Mouse (Mus musculus) liver, adult 2 months (tissue): ENCODE measurements around the gene Abhd6. TPM values are rescaled to one million over a fixed set of nuclear protein-coding genes. Genes with fewer than 3 reads are reported as not detected.

Experiments
- DNase-seq: peaks from one replicate; pipeline ENCODE4 v3.0.0-alpha.2; 2011; ENCODE audit warnings: low read depth, low spot score; ENCODE audit errors: extremely low read depth
- H3K27ac ChIP-seq: fragments of 200-500 bp; replicated peaks from 2 replicates; pipeline ENCODE4 v1.5.1; 2012; ENCODE audit warnings: low read depth, mild to moderate bottlenecking, control low read depth, inconsistent platforms, low read length; ENCODE audit not compliant: insufficient read depth
- H3K27me3 ChIP-seq: fragments of 200-500 bp; 2 replicates; pipeline ENCODE4 v1.6.1; 2012; ENCODE audit warnings: mild to moderate bottlenecking, moderate library complexity, low read length, inconsistent platforms; ENCODE audit not compliant: control insufficient read depth, insufficient read depth
- H3K36me3 ChIP-seq: fragments of 200-500 bp; 2 replicates; pipeline ENCODE4 v1.6.1; 2012; ENCODE audit warnings: low read length, inconsistent platforms; ENCODE audit not compliant: control insufficient read depth, insufficient read depth
- H3K4me1 ChIP-seq: fragments of 200-500 bp; 2 replicates; pipeline ENCODE4 v1.6.1; 2011; ENCODE audit warnings: low read length; ENCODE audit not compliant: control insufficient read depth, insufficient read depth
- H3K4me3 ChIP-seq: fragments of 200-500 bp; 2 replicates; pipeline ENCODE4 v1.5.1; 2011; ENCODE audit warnings: low read depth, mild to moderate bottlenecking, control low read depth, low read length, moderate library complexity; ENCODE audit not compliant: insufficient read depth
- H3K79me2 ChIP-seq: fragments of 200-500 bp; 2 replicates; pipeline ENCODE4 v1.6.1; 2012; ENCODE audit warnings: inconsistent platforms, mild to moderate bottlenecking, low read length, moderate library complexity; ENCODE audit not compliant: control insufficient read depth, insufficient read depth
- H3K9ac ChIP-seq: fragments of 200-500 bp; 2 replicates; pipeline ENCODE4 v1.6.1; 2012; ENCODE audit warnings: low read depth, mild to moderate bottlenecking, control low read depth, inconsistent platforms, low read length
- CTCF ChIP-seq: fragments of 200-500 bp; IDR thresholded peaks from 2 replicates; pipeline ENCODE4 v1.5.1; 2011; ENCODE audit warnings: low read depth, low read length, control low read depth
- POLR2A ChIP-seq: fragments of 200-500 bp; IDR thresholded peaks from 2 replicates; pipeline ENCODE4 v1.6.1; 2011; ENCODE audit warnings: low read length, control low read depth; ENCODE audit not compliant: insufficient read depth; ENCODE audit errors: extremely low read depth
- WGBS: fragments of 180-500 bp; shearing (Covaris S2); methylation state at CpG from one replicate; pipeline ENCODE4 v1.1.7; 2018; 5-methylcytosine and 5-hydroxymethylcytosine counted together
- polyA plus RNA-seq: library from polyadenylated mRNA; depleted of rRNA; stranded (reverse); fragments of >200 nt; gene quantifications from 2 replicates; pipeline ENCODE4 v1.2.3, GENCODE M21; 2012
- total RNA-seq: library from RNA; depleted of rRNA; stranded (reverse); fragments of >200 nt; gene quantifications from 2 replicates; pipeline ENCODE4 v1.2.3, GENCODE M21; 2014

The Abhd6 gene
- total and polyA plus RNA-seq, 2 experiments = 29.2 to 39.6 TPM

DNA sequence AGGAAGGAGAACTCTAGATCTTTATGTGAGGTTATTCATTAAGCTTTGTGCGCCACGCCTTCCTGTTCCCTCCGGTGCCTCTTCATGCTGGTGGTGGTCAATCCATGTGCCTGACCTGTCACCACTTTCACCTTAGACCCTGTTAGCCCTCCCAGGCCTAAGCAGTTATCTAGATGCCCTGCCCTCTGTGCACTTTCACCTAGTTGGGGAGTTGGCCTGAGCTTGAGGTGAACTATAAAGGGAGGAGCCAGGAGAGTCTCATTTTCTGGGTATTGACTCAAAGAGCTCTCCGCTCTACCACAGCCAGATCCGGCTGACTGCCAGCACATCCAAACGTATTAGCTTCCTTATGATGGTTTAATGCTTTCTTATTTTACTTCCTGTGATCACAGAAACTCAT lies 13.6 kb downstream of the Abhd6 start:
- H3K9ac ChIP-seq = no peak overlapping the region
- no peaks in the 10 kb centered on the region for H3K36me3 ChIP-seq
- TF ChIP-seq CTCF = no peak
- no peak for TF ChIP-seq POLR2A
- 17% methylated on average over 6 of the region's 6 CpGs for WGBS
- peak; percentile 98 for DNase-seq
- H3K27ac ChIP-seq = peak overlapping the region; percentile 97
- no peak overlapping the region for H3K4me3 ChIP-seq
- no peaks in the 10 kb centered on the region for H3K27me3 ChIP-seq
- peaks cover 14% of the 10 kb centered on the region for H3K4me1 ChIP-seq
- peaks cover 13% of the 10 kb centered on the region; the same call in 1 of the 2 replicates for H3K79me2 ChIP-seq

DNA sequence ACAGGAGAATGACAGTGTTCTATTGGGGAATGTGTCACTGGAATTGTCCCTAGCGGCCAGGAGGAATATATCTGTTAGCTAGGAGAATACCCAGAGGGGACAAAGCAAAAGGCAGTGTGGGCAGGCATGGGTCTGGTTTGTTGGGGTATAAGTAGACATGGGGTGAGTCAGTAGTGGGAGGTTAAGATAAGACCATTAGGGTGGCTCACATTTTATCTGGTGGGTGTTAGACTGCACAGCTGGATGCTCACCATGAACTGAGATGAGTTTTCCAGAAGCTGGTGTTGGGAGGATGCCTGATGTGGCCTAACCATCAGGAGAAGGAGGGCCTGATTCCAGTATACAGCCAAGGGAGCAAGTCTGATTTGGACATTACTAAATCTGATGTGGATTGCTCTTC lies 14.2 kb downstream of the Abhd6 start:
- 58% methylated on average over 1 of the region's 1 CpGs for WGBS
- Histone ChIP-seq H3K4me1 (peaks cover 14% of the 10 kb centered on the region), H3K79me2 (peaks cover 13% of the 10 kb centered on the region; the same call in 1 of the 2 replicates), H3K27ac (peak overlapping the region; percentile 64), H3K4me3 (no peak overlapping the region; the same call in 1 of the 2 replicates), H3K36me3 (no peaks in the 10 kb centered on the region), H3K9ac (peak overlapping the region; percentile 47; the same call in 1 of the 2 replicates), H3K27me3 (no peaks in the 10 kb centered on the region)
- TF ChIP-seq POLR2A (no peak), CTCF (no peak)
- no peak for DNase-seq

DNA sequence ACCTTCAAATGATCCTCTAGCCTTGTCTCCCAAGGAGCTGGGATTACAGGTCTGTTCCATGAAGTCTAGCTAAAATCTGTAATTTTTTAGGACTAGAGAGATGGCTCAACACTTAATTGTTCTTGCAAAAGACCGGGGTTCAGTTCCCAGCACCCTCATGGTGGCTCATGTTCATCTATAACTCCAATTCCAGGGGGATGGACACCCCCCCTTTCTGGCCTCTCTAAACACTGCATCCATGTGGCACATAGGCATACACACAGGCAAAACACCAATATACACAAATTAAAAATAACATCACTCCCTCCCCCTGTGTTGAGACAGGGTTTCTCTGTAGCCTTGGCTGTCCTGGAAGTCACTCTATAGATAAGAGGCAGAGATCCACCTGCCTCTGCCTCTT lies 17.3 kb downstream of the Abhd6 start:
- no peak overlapping the region for H3K4me3 ChIP-seq
- no peak overlapping the region for H3K9ac ChIP-seq
- H3K27ac ChIP-seq = no peak overlapping the region
- H3K79me2 ChIP-seq = peaks cover 16% of the 10 kb centered on the region; the same call in 1 of the 2 replicates
- 97% methylated on average over 1 of the region's 1 CpGs for WGBS
- peaks cover 8% of the 10 kb centered on the region for H3K4me1 ChIP-seq
- no peak for DNase-seq
- TF ChIP-seq CTCF = no peak
- no peak for TF ChIP-seq POLR2A
- H3K36me3 ChIP-seq = no peaks in the 10 kb centered on the region
- no peaks in the 10 kb centered on the region for H3K27me3 ChIP-seq

DNA sequence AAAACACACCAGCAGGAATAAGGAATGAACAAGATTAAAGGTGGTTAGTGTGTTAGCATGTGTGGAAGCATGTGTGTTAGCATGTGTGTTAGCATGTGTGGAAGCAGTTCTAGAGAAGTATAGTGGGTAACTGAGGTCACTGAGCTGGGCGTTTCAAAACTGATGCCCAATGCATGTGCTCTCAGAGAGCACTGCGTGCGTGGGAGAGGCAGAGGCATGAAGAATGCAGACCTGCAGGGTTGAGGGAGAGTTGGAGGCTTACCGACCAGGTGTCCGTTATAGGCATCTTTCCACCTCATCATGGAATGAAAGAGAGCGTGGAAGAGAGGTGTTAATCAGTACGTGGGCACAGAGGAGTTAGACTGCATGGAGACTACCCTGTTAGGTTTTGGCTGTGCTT lies 17.8 kb downstream of the Abhd6 start:
- no peak overlapping the region for H3K9ac ChIP-seq
- DNase-seq = no peak
- H3K27me3 ChIP-seq = no peaks in the 10 kb centered on the region
- no peak overlapping the region for H3K4me3 ChIP-seq
- H3K79me2 ChIP-seq = peaks cover 16% of the 10 kb centered on the region; the same call in 1 of the 2 replicates
- peaks cover 6% of the 10 kb centered on the region for H3K4me1 ChIP-seq
- H3K27ac ChIP-seq = no peak overlapping the region
- WGBS = 91% methylated on average over 7 of the region's 7 CpGs
- TF ChIP-seq POLR2A (no peak), CTCF (no peak)
- H3K36me3 ChIP-seq = no peaks in the 10 kb centered on the region

DNA sequence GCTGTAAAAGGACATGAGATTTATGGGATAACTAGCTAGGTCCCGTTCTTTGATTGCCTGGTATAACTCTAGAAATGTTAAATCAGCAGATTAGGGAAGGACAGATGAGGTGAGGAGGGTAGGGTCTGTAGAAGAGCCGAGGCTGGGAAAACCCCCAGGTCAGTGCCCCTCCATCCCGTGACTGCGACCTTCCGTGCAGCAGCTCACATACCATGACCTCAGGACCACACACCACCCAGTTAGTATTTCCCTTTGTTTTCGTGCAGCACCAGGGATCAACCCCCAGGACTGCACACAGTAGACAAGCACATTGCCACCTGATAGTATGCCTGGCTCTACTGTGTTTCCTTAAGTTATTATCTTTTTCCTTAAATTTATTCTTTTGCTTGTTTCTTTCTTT lies 21.8 kb downstream of the Abhd6 start:
- TF ChIP-seq POLR2A (no peak), CTCF (no peak)
- Histone ChIP-seq H3K4me1 (no peaks in the 10 kb centered on the region), H3K27ac (no peak overlapping the region), H3K4me3 (no peak overlapping the region), H3K9ac (no peak overlapping the region), H3K27me3 (no peaks in the 10 kb centered on the region), H3K79me2 (peaks cover 13% of the 10 kb centered on the region; the same call in 1 of the 2 replicates), H3K36me3 (0 out of 2 replicates have a peak, but pooled peaks cover 2% of the 10 kb centered on the region)
- 83% methylated on average over 6 of the region's 6 CpGs for WGBS
- DNase-seq = no peak

DNA sequence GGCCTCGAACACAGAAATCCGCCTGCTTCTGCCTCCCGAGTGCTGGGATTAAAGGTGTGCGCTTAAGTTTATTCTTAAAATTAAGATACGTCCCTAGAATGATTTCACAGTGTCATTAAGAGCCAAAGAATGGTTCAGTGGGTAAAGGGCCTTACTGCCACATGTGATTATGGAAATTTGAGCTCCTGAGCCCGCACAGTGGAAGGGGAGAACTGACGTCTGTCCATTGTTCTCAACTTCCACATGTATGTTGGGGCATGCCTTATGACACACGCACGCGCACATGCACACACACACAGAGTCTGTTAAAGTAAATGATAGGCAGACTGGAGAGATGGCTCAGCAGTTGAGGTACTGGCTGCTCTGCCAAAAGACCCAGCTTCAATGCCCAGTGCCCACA lies 22.2 kb downstream of the Abhd6 start:
- H3K27ac ChIP-seq = no peak overlapping the region
- 96% methylated on average over 10 of the region's 10 CpGs for WGBS
- peaks cover 13% of the 10 kb centered on the region; the same call in 1 of the 2 replicates for H3K79me2 ChIP-seq
- no peak for DNase-seq
- H3K4me3 ChIP-seq = no peak overlapping the region
- no peak for TF ChIP-seq CTCF
- TF ChIP-seq POLR2A = no peak
- no peak overlapping the region for H3K9ac ChIP-seq
- H3K27me3 ChIP-seq = no peaks in the 10 kb centered on the region
- H3K4me1 ChIP-seq = no peaks in the 10 kb centered on the region
- H3K36me3 ChIP-seq = 0 out of 2 replicates have a peak, but pooled peaks cover 2% of the 10 kb centered on the region
